Mouse (Mus musculus) retina, embryonic 14.5 days (tissue): ENCODE results near the gene Hc.

Experiments
- DNase-seq: peaks from one replicate; pipeline ENCODE4 v3.0.0-alpha.2; 2015; ENCODE audit warnings: low spot score

Gene Hc

GRCm38 (mm10) chr2:34976945-34977658 lies 84.1 kb downstream of the Hc start:
- no peak for DNase-seq

- no peak for DNase-seq
Measured at GRCm38 (mm10) chr2:34976447-34976846, 84.8 kb downstream of the Hc start.

- no peak for DNase-seq
Measured at GRCm38 (mm10) chr2:34973087-34973486, 88.2 kb downstream of the Hc start.

- no peak for DNase-seq
Measured at GRCm38 (mm10) chr2:34971080-34971888, 90.0 kb downstream of the Hc start.

- peak; percentile 88 for DNase-seq
Measured at GRCm38 (mm10) chr2:34970092-34970750, 91.0 kb downstream of the Hc start.

GRCm38 (mm10) chr2:34969166-34969565 lies 92.1 kb downstream of the Hc start:
- DNase-seq, result no peak

DNA sequence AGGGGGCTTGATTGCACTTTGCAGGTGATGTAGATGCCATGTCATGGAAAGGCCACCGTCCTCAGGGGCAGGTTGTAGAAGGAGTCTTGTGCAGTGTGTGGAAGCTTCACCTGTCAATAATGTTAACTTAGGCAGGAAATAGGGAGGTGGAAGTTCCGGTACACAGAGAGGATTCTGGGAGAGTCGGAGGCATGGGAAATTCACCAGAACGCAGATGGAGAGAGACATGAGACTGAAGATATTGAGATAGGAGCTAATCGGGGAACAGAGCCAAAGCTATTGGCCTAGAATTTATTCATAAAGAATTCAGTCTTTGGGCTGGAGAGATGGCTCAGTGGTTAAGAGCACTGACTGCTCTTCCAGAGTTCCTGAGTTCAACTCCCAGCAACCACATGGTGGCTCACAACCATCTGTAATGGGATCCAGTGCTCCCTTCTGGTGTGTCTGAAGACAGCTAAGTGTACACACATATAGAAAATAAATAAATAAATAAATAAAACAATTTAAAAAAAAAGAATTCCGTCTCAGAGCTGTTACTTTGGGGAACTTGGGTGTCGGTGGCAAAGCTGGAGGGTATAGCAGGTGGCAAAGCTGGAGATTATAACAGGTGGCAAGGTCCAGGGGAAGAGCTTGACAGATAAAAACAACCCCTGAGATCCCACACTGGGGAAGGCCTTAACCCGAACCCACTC lies 94.8 kb downstream of the Hc start:
- no peak for DNase-seq

- no peak for DNase-seq
Measured at GRCm38 (mm10) chr2:34965806-34966205, 95.4 kb downstream of the Hc start.

DNA sequence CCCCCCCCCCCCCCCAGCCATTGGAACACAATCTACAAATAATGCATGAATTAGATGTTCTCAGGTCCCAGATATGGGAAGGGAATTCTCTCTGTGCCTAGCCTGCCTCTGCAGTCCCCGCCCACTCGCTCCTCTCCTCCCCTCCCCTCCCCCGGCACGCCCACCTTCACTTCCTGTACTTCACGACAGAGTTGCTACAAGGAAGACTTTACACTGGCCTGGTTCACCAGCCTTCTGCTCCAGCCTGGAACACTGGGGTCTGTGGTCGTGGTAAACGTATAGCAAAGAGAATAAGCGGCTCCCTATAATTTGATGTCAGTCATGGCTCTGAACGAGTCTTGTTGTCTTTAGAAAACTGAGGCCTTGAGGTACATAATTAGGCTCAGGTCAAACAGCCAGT lies 95.9 kb downstream of the Hc start:
- DNase-seq, result no peak

DNA sequence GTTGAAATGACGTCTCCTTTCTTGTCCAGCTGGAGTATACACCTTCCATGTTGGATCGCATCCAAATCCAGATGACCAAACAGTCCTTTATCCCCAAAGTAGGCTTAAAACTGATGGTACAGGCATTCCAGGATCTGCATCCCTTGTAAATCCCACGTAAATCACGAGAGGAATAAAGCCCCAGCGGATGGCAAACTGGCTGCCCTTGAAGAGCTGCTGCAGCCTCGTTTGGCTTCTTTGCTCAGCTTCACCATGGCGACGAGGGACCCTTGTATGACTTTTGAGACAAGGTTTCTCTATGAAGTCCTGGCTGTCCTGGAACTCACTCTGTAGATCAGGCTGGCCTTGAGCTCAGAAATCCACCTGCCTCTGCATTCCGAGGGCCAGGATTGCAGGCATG lies 96.6 kb downstream of the Hc start:
- DNase-seq, result no peak

DNA sequence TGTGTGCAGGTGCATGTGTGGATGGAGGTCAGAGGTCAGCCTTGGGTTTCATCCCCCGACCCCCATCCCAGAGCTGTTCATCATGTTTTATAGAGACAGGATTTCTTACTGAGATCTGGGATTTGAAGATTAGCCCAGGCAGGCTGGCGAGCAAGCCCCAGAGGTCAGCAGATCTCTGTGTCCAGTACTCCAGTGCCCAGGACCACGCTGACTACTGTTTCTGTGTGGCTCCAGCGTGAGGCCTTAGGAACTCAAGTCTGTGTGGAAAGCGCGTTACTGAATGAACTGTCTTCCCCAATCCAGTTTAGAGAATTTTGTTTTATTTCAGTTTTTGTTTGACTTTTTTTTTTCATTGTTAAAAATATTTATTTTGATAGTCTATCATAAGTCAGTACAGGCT lies 97.0 kb downstream of the Hc start:
- no peak for DNase-seq

DNA sequence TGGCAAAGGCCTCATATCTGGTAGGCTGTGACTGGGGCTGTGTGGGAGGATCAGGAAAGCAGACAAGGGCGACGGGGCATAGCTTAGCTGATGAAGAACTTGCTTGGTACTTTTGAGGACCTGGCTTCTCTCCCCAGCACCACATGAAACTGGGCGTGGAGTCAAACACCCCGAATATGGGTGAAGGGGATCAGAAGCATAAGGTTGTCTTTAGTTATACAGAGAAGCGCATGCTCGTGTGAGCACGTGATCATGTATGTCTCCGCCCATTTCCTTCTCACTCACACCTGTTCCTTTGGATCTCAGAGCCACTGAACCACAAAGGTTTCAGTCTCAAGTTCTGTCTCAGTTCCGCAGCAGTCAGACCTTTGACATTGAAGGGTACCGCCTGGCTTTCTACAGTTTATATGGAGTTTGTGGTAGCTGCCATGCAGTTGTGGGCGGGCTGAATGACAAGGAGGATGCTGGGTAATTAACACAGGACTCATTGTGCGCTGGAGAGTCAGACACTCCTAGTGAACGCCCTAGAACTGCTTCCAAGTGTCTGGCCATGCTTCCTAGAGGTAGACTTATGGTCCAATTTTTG lies 97.8 kb downstream of the Hc start:
- DNase-seq, result no peak

DNA sequence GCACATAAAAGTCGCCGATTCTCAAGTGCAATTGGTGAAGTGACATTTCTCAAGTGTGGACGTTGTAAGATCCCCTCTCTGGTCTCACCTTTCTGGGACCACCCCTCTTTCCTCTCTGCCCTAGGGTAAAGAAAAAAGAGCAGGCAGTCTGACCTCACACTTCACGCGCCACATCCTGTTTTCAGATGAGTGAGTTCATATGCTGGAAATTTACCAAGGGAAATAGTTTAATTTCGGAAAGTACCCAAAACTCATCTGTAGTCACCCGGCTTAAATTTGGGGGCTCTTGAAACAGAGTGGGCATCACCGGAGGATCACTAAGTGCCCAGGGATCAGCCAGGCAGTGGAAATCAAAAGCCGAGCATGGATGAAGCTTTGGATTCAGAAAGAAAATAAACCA lies 98.3 kb downstream of the Hc start:
- DNase-seq, result no peak

- no peak for DNase-seq
Measured at GRCm38 (mm10) chr2:34962211-34962610, 99.0 kb downstream of the Hc start.

DNA sequence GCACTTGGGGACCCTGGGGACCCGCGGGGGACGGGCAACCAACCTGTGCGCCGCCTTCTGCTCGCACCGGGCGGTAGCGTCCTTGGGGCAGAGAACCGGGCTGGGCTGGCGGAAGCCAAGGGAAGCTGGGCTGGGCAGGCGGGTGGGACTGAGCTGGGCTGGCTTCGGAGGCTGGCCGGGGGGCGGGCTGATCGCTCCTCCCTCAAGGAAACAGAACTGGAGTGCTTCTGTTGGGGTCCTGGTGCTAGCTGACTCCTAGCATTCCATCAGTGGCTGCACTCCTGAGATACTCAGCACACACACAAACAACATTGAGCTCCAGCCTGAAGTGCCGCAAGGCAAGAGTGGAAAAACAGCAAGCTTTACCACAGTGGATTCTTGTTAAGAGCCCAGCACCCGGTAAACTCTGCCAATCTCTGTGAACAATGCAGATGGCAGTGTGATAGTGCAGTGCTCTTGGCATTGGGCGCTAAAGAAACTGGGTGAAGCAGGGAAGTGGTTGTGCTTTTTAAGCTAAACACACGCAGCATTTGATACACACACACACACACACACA lies 99.7 kb downstream of the Hc start, which contains the start of gene Traf1:
Gene Traf1 (minus strand): TSS at position 292 of the 556 bp plus-strand sequence.
- no peak for DNase-seq

DNA sequence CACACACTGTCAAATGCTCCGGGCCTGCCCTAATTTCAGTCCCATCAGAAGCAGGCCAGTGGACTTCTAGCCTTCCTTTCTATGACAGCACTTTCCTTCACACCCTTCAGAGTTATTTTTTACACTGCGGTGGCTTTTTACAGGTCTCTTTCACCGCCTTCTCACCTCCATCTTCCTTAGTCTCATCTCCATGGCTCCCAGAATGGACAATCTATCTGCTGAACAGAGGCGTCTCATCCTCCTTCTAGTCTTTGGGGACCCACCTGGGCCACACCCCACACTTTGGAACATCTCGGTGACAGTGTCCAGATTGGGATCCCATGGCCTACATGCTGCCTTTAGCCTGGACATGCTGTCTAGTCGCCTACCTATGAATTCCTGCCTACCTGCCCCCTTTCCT lies 100.3 kb downstream of the Hc start:
- DNase-seq, result no peak

DNA sequence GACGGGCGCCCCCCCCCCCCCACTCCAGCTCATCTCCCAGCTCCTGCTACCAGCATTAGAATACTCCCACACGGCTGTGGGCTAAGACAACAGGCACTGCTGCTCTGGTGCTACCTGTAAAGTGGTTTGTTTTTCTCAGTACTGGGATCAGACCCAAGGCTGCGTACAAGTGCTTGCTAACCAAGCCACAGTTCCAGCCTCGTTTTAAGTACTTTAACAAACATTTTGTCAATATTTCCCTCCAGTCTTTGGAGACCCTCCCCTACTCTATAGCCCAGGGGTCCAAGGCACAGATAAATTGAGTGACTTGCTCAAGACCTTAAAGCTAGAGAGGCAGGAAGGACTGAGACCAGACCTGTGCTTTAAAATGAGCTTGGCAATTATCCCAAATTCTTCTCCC lies 100.8 kb downstream of the Hc start:
- no peak for DNase-seq

- DNase-seq, result no peak
Measured at GRCm38 (mm10) chr2:34958582-34958981, 102.7 kb downstream of the Hc start.

DNA sequence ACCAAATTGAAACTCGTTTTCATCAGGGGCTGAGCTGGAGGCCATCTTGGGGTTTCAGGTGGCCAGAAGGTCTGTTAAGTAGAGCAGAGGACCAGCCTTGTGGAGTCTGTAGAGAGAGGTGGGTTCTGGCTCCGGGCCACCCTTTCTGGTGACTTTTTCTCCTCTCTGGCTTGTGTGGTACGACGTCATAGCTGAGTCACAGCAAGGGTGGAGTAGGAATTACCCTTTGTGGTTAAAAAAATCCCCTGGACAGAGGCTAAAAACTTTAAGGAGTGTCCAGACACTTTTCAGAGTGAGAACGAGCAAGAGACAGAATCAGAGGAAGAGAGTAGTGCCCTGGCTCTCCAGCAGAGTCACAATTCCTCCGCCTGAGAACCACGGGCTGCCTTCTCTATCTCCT lies 103.2 kb downstream of the Hc start:
- no peak for DNase-seq

- DNase-seq, result no peak
Measured at GRCm38 (mm10) chr2:34957405-34957804, 103.8 kb downstream of the Hc start.

- DNase-seq, result no peak
Measured at GRCm38 (mm10) chr2:34956941-34957340, 104.3 kb downstream of the Hc start.

DNA sequence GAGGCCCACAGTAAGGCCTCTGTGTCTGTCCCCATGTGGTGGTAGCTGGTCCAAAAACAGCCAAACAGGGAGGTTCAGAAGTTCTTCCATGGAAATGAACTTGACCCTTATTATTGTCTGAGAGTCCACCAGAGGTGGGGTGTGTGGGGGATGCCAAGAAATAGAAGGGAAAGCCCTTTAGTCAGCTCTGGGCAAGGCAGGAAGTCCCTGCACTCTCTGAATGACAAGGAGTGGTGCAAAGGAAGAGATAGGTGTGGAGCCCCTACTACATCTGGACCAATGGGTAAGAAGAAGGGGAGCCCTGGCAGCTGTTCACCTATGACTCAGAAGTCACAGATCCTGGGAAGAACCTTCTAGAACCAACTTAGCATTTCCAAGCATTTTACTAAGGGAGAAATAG lies 106.9 kb downstream of the Hc start:
- DNase-seq, result no peak
